Mouse (Mus musculus) liver, embryonic 11.5 days (tissue): ENCODE data around the gene Gm44790. TPM values are rescaled to one million over a fixed set of nuclear protein-coding genes. Genes with fewer than 3 reads are reported as not detected.
A peak's percentile ranks its signal among the peaks of the same experiment; 100 is the strongest.

Experiments
- ATAC-seq: fragments of 200-750 bp; cut with Nextera tagmentation; replicated peaks from 2 replicates; pipeline ENCODE4 v1.8.0; 2017; ENCODE audit warnings: moderate number of reproducible peaks, mild to moderate bottlenecking, moderate TSS enrichment, moderate library complexity; ENCODE audit not compliant: low FRiP score
- DNase-seq: peaks from one replicate; pipeline ENCODE4 v3.0.0-alpha.2; 2017; ENCODE audit warnings: low spot score
- H3K27ac ChIP-seq: fragments of 300-500 bp; sonication (generic); 2 replicates; pipeline ENCODE4 v1.5.1; 2014; ENCODE audit warnings: mild to moderate bottlenecking, low read depth, low read length, control low read depth
- H3K27me3 ChIP-seq: fragments of 300-500 bp; sonication (generic); replicated peaks from 2 replicates; pipeline ENCODE4 v1.6.1; 2014; ENCODE audit warnings: low read length, mixed read lengths; ENCODE audit not compliant: control insufficient read depth, insufficient read depth
- H3K36me3 ChIP-seq: fragments of 300-500 bp; sonication (generic); 2 replicates; pipeline ENCODE4 v1.6.1; 2014; ENCODE audit warnings: mild to moderate bottlenecking, low read length, moderate library complexity, mixed read lengths; ENCODE audit not compliant: control insufficient read depth, insufficient read depth
- H3K4me1 ChIP-seq: fragments of 300-500 bp; sonication (generic); replicated peaks from 2 replicates; pipeline ENCODE4 v1.6.1; 2014; ENCODE audit warnings: low read length, mixed read lengths; ENCODE audit not compliant: control insufficient read depth, insufficient read depth
- H3K4me2 ChIP-seq: fragments of 300-500 bp; sonication (generic); 2 replicates; pipeline ENCODE4 v1.6.1; 2014; ENCODE audit warnings: mild to moderate bottlenecking, control low read depth, moderate library complexity
- H3K4me3 ChIP-seq: fragments of 300-500 bp; sonication (generic); 2 replicates; pipeline ENCODE4 v1.5.1; 2014; ENCODE audit warnings: low read depth, low read length, control low read depth
- H3K9ac ChIP-seq: fragments of 300-500 bp; sonication (generic); 2 replicates; pipeline ENCODE4 v1.6.1; 2014; ENCODE audit warnings: low read depth, low read length, control low read depth
- H3K9me3 ChIP-seq: fragments of 300-500 bp; sonication (generic); 2 replicates; pipeline ENCODE4 v1.6.1; 2016; ENCODE audit warnings: low read length, inconsistent platforms, mixed read lengths; ENCODE audit not compliant: control insufficient read depth
- WGBS: fragments of 180-500 bp; shearing (Covaris S2); extraction: QIAGEN DNeasy Blood & Tissue Kit; methylation state at CpG from one replicate; pipeline ENCODE4 v1.1.7; 2014; 5-methylcytosine and 5-hydroxymethylcytosine counted together
- polyA plus RNA-seq: library from polyadenylated mRNA; unstranded; fragments of >200 nt; fragmentation: Nextera tagmentation; extraction: Ambion mirVana; gene quantifications from 2 replicates; pipeline ENCODE4 v1.2.1, GENCODE M21; 2014

Gm44790 gene
- polyA plus RNA-seq, 1 experiment from 2014 or later = not detected

DNA sequence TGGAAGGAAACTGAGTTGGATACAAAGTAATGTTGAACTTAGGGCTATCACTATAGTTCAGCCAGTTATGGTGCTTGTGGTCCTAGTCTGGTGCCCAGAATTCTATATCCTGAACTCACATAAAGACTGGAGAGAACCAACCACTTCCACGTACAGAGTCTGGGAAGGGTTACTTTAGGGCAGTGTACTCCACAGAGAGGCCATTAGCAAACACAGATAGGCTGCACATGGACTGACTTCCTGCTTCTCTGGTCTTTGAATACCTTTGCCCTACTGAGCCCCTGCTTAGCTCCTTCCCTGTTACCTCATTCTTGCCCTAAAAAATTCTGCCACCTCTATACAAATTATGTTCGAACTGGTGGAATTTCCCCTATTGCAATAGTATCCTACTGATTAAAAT lies 26.5 kb upstream of the Gm44790 start:
- no peak for DNase-seq
- H3K27ac ChIP-seq = no peak overlapping the region
- no peak overlapping the region for H3K4me3 ChIP-seq
- H3K36me3 ChIP-seq = no peaks in the 10 kb centered on the region
- WGBS = 65% methylated on average over 2 of the region's 2 CpGs
- no peak for ATAC-seq
- no peaks in the 10 kb centered on the region for H3K27me3 ChIP-seq
- no peak overlapping the region; the same call in 1 of the 2 replicates for H3K4me2 ChIP-seq
- H3K4me1 ChIP-seq = peaks cover 18% of the 10 kb centered on the region
- no peak overlapping the region for H3K9ac ChIP-seq
- no peaks in the 10 kb centered on the region for H3K9me3 ChIP-seq

DNA sequence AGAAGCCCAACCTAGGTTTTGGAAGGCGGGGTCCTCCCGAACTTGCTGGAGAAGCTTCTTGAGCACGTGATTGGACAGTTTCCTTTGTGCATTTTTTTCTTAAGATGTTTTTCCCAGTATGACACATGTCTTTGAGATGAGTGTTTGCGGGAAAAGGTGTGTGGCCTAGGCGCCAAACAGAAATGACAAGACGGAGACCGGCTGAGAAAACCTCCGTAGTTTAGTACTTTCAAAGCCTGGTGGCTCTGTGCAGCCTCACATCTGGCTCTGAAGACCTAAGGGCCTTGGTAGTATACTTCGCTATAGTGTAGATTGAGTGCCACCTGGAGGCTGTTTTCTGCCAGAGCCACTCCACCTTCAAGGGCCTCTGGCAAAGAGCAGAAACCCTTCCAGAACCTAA lies 25.5 kb upstream of the Gm44790 start:
- 6% methylated on average over 9 of the region's 9 CpGs for WGBS
- H3K36me3 ChIP-seq = no peaks in the 10 kb centered on the region
- H3K4me1 ChIP-seq = peaks cover 12% of the 10 kb centered on the region
- no peaks in the 10 kb centered on the region for H3K9me3 ChIP-seq
- DNase-seq (peak; percentile 57), ATAC-seq (peak; percentile 32; the same call in 1 of the 2 replicates)
- peak overlapping the region; percentile 57 for H3K4me2 ChIP-seq
- no peak overlapping the region for H3K27ac ChIP-seq
- H3K4me3 ChIP-seq = peak overlapping the region; percentile 11
- H3K27me3 ChIP-seq = no peaks in the 10 kb centered on the region
- no peak overlapping the region for H3K9ac ChIP-seq

DNA sequence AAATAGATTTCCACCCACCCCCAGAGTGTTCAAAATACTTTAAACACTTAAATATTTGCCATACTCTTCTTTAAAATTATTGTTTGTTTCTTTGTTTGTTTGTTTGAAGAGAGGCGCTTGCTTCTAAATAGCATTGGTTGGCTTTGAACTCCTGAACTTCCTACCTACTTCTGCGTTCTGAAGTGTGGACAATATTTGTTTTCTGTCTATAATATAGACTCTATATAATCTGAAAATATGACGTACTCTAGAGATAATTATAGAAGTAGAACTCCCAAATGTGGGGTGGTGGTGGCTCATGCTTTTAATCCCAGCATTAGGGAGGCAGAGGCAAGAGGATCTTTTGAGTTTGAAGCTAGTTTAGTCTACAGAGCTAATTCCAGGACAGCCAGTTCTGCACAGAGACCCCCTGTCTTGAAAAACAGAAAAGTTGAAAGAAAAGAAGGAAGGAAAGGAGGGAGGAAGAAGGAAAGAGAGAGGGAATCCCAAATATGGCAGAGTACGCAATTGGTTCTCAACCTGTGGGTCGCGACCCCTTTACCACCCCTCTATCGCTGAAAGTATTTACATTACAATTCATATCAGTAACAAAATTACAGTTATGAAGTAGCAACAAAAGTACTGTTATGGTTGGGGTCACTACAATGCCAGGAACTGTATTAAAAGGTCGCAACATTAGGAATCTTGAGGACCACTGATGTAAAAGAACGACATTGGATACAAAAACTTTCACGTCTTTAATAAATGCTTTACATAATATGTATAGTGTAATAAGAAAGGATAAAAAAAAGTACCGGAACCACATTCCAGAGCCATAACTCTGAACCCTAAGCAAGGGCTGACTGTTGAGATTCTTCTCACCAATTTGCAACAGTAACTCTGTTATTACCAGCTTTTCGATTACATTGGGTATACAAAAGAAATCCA lies 23.5 kb upstream of the Gm44790 start:
- Histone ChIP-seq H3K27ac (no peak overlapping the region), H3K9ac (peak overlapping the region; percentile 31; the same call in 1 of the 2 replicates), H3K4me1 (peaks cover 6% of the 10 kb centered on the region; the same call in 1 of the 2 replicates), H3K4me2 (peak overlapping the region; percentile 72), H3K4me3 (peak overlapping the region; percentile 94), H3K9me3 (no peaks in the 10 kb centered on the region), H3K36me3 (no peaks in the 10 kb centered on the region; the same call in 1 of the 2 replicates), H3K27me3 (no peaks in the 10 kb centered on the region)
- DNase-seq (no peak), ATAC-seq (no peak)
- 38% methylated on average over 12 of the region's 12 CpGs for WGBS

- H3K9ac ChIP-seq = peak overlapping the region; percentile 98
- H3K27ac ChIP-seq = peak overlapping the region; percentile 98; the same call in 1 of the 2 replicates
- peak overlapping the region; percentile 94 for H3K4me3 ChIP-seq
- ATAC-seq (peak; percentile 72), DNase-seq (peak; percentile 87)
- peak overlapping the region; percentile 72 for H3K4me2 ChIP-seq
- no peaks in the 10 kb centered on the region for H3K9me3 ChIP-seq
- peaks cover under 1% of the 10 kb centered on the region; the same call in 1 of the 2 replicates for H3K36me3 ChIP-seq
- no peaks in the 10 kb centered on the region for H3K27me3 ChIP-seq
- H3K4me1 ChIP-seq = peaks cover 6% of the 10 kb centered on the region; the same call in 1 of the 2 replicates
- under 1% methylated on average over 15 of the region's 15 CpGs for WGBS
These were observed 22.7 kb upstream of the Gm44790 start for GRCm38 (mm10) chr6:86403728-86404099.

DNA sequence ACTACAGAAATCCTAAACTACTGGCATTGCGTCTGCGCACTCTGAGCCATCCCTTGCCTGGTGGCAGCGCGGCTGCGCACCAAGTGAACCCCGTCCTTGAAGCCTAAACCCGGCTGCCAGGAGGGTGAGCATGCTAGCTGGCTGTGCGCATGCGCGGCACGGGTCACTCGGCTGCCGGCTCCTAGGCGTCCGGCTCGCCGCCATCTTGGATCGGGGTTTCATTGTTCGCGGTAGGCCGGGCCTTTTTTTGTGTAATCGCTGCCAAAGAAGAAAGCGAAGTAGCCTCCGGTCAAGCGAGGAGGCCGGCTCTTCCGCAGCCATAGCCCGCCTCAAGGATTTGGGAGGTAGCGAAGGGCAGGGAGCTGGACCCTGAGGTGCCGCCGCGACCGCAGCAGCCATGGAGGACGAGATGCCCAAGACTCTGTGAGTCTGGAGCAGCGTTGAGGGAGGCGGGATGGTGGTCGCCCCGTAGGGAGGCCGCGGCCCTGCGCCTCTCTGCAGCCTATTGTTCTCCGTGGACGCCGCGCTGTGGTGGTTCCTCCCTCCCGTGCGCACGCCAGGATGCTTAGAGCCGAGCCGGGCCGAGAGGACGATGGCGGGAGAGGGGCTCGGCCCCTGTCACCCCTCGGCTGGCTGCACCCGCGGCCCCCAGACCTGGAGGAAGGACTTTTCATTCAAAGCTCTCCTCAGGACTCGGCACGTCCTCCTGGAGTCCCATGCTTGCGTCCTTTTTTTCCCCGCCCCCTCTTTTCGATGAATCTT lies 22.2 kb upstream of the Gm44790 start, which contains the start of gene Tia1:
Tia1 (plus strand) TSS at position 120 of the 762 bp plus-strand sequence.
- under 1% methylated on average over 62 of the region's 62 CpGs for WGBS
- peak within 1 kb of the TSS; percentile 98 for H3K27ac ChIP-seq
- peak; percentile 95 for ATAC-seq
- peak within 1 kb of the TSS; percentile 94 for H3K4me3 ChIP-seq
- DNase-seq = peak; percentile 93
- no peaks in the 10 kb centered on the region for H3K27me3 ChIP-seq
- peak within 1 kb of the TSS; percentile 98 for H3K9ac ChIP-seq
- H3K36me3 ChIP-seq = peaks cover 2% of the 10 kb centered on the region; the same call in 1 of the 2 replicates
- peaks cover 6% of the 10 kb centered on the region; the same call in 1 of the 2 replicates for H3K4me1 ChIP-seq
- peak within 1 kb of the TSS; percentile 72 for H3K4me2 ChIP-seq
- no peaks in the 10 kb centered on the region for H3K9me3 ChIP-seq

DNA sequence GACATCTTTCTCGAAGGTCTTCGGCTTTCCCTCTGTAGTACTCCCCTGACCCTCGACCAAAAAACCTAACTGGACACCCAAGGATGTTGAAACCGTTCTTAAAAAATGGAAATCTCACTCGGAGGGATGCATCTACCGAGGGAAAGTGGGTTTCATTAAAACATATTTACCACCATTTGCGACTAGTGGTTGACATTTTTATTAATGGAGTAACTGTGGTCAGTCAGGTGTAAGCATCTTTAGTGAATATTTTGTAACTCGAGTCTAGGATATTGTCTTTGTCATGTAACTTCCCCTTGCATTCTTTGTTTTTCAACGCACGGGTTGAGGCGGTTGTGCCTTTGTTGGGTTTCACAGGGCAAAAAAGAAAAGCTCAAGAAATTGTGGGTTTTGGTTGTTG lies 21.5 kb upstream of the Gm44790 start:
- peak overlapping the region; percentile 94 for H3K4me3 ChIP-seq
- ATAC-seq (no peak), DNase-seq (no peak)
- no peaks in the 10 kb centered on the region for H3K27me3 ChIP-seq
- H3K9ac ChIP-seq = peak overlapping the region; percentile 98
- peaks cover 2% of the 10 kb centered on the region; the same call in 1 of the 2 replicates for H3K36me3 ChIP-seq
- H3K9me3 ChIP-seq = no peaks in the 10 kb centered on the region
- peak overlapping the region; percentile 72 for H3K4me2 ChIP-seq
- under 1% methylated on average over 11 of the region's 11 CpGs for WGBS
- peaks cover 6% of the 10 kb centered on the region; the same call in 1 of the 2 replicates for H3K4me1 ChIP-seq
- H3K27ac ChIP-seq = peak overlapping the region; percentile 98

DNA sequence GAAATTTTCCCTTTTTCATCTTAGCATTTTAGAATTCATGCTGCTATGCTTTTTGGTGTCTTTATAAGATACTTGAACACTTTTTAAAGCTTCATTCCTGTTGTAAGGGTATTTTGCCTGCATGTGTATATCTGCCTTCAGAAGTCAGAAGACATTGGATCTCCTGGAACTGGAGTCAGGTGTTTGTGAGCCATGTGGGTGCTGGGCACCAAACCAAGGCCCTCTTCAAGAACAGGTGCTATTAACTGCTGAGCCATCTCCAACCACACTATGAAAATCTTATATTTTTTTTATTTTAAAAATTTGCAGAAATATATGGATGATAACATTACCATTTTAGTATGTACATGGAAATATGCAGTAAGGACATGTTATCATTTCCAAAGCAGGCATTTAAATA lies 20.2 kb upstream of the Gm44790 start:
- no peaks in the 10 kb centered on the region for H3K27me3 ChIP-seq
- no peak overlapping the region for H3K9ac ChIP-seq
- no peak for DNase-seq
- no peak for ATAC-seq
- H3K4me2 ChIP-seq = no peak overlapping the region
- H3K9me3 ChIP-seq = no peaks in the 10 kb centered on the region
- H3K4me3 ChIP-seq = no peak overlapping the region
- H3K4me1 ChIP-seq = peaks cover 6% of the 10 kb centered on the region; the same call in 1 of the 2 replicates
- H3K36me3 ChIP-seq = peaks cover 2% of the 10 kb centered on the region; the same call in 1 of the 2 replicates
- no peak overlapping the region for H3K27ac ChIP-seq

- H3K36me3 ChIP-seq = peaks cover 36% of the 10 kb centered on the region
- WGBS = 85% methylated on average over 6 of the region's 6 CpGs
- no peak for ATAC-seq
- H3K9ac ChIP-seq = no peak overlapping the region
- H3K4me1 ChIP-seq = no peaks in the 10 kb centered on the region
- no peak overlapping the region for H3K4me3 ChIP-seq
- DNase-seq = no peak
- H3K27ac ChIP-seq = no peak overlapping the region
- no peaks in the 10 kb centered on the region for H3K9me3 ChIP-seq
- H3K27me3 ChIP-seq = no peaks in the 10 kb centered on the region
- H3K4me2 ChIP-seq = no peak overlapping the region
These were observed 7.7 kb upstream of the Gm44790 start for GRCm38 (mm10) chr6:86418711-86419110.
